Comparison of ENCODE assay signal across 22 mouse cellular contexts in the genomic region with DNA sequence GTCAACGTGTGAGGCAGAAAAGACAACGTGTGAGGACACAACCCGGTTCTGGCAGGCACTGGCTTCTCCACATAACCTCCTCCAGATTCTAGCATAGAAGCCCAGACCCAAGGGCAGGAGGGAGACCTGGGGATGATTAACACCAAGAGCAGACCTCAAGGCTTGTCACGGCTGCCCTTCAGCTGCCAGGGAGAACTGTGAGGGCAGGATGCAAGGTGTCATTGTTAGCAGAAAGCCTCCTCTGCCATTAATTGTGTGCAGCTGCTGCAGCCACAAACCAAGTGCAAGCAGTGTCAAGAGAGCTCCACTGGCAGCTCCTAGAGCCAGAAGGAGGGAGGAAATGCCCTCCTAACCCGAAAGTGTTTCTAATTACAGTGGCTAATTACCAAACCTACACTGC.
A peak's percentile ranks its signal among the peaks of the same experiment; 100 is the strongest.
DNase-seq lines count a peak whose midpoint lies in the region; ATAC-seq and TF ChIP-seq lines count a peak whose summit lies in the region.
"Had no signal": no experiment of that assay in that cellular context is flagged by ENCODE, and none has a peak within 500 bp of the region (broad histone marks: within the 10 kb centered on the region; RNA-seq: fewer than 3 reads in every experiment).

No protein-coding gene starts in this region.

- peak overlapping the region; percentile 56; the same call in 1 of the 2 replicates for H3K27ac ChIP-seq in hindbrain, embryonic 10.5 days
- H3K27ac ChIP-seq in hindbrain, embryonic 12.5 days = no peak overlapping the region
- peak overlapping the region; percentile 65; the same call in 1 of the 2 replicates for H3K27ac ChIP-seq in embryonic facial prominence, embryonic 10.5 days (replicated peaks)
- H3K27ac ChIP-seq: forebrain, embryonic 12.5 days; intestine, embryonic 15.5 days; left cerebral cortex, adult 2 months; midbrain, embryonic 12.5 days had no signal

- H3K9me3 ChIP-seq in hindbrain, embryonic 10.5 days = peaks cover 10% of the 10 kb centered on the region; the same call in 1 of the 2 replicates
- 0 out of 2 replicates have a peak, but pooled peaks cover 5% of the 10 kb centered on the region for H3K9me3 ChIP-seq in hindbrain, embryonic 12.5 days (replicated peaks)
- no peaks in the 10 kb centered on the region for H3K9me3 ChIP-seq in embryonic facial prominence, embryonic 10.5 days
- H3K9me3 ChIP-seq: intestine, embryonic 15.5 days; midbrain, embryonic 12.5 days had no signal

- H3K4me3 ChIP-seq in hindbrain, embryonic 10.5 days = no peak overlapping the region
- no peak overlapping the region for H3K4me3 ChIP-seq in hindbrain, embryonic 12.5 days
- no peak overlapping the region for H3K4me3 ChIP-seq in embryonic facial prominence, embryonic 10.5 days
- no peak overlapping the region for H3K4me3 ChIP-seq in myocyte
- H3K4me3 ChIP-seq: forebrain, embryonic 12.5 days; intestine, embryonic 15.5 days; left cerebral cortex, adult 2 months; midbrain, embryonic 12.5 days had no signal

- no peak for ATAC-seq in hindbrain, embryonic 12.5 days (ENCODE audit: low FRiP score)
- ATAC-seq: CD4-positive, CD25-positive, alpha-beta regulatory T cell, adult 4 months; hindbrain, embryonic 16.5 days; intestine, embryonic 15.5 days had no signal

- H3K4me2 ChIP-seq in hindbrain, embryonic 12.5 days (replicated peaks) = no peak overlapping the region
- no peak overlapping the region for H3K4me2 ChIP-seq in myocyte (ENCODE audit: low read depth)
- H3K4me2 ChIP-seq: forebrain, embryonic 12.5 days; intestine, embryonic 15.5 days; midbrain, embryonic 12.5 days had no signal

- H3ac ChIP-seq in myocyte (ENCODE audit: control insufficient read depth, insufficient read length) = no peak overlapping the region

- DNase-seq in embryo, embryonic 10 days (ENCODE audit: low spot score) = peak; percentile 59
- DNase-seq in embryo, embryonic 9.5 days (ENCODE audit: extremely low spot score) = no peak
- no peak for DNase-seq in hindbrain, embryonic 10.5 days (ENCODE audit: low spot score)
- peak; percentile 64 for DNase-seq in embryonic facial prominence, embryonic 10.5 days (ENCODE audit: low spot score)
- no peak for DNase-seq in spleen, postnatal 10 days (ENCODE audit: low spot score in 2 of 2)
- DNase-seq in layer of hippocampus, postnatal 14 days (ENCODE audit: low spot score in 2 of 2) = no peak
- DNase-seq: cerebellum, adult 11-12 months; cerebellum, postnatal 10 days; gastrocnemius, postnatal 25 days; heart, postnatal 4 days; kidney, adult 9 months; kidney, postnatal 36 days; layer of hippocampus, adult 9-11 months; right cerebral cortex, postnatal 14 days had no signal

- TF ChIP-seq POLR2A in myocyte (IDR thresholded peaks at IDR 0.05; ENCODE audit: insufficient read length, low read depth) = no peak

- H3K36me3 ChIP-seq in hindbrain, embryonic 10.5 days = no peaks in the 10 kb centered on the region
- H3K36me3 ChIP-seq in hindbrain, embryonic 12.5 days = no peaks in the 10 kb centered on the region
- no peaks in the 10 kb centered on the region for H3K36me3 ChIP-seq in embryonic facial prominence, embryonic 10.5 days (replicated peaks)
- H3K36me3 ChIP-seq in myocyte (ENCODE audit: control insufficient read depth, insufficient read depth) = no peaks in the 10 kb centered on the region
- H3K36me3 ChIP-seq: forebrain, embryonic 12.5 days; intestine, embryonic 15.5 days; midbrain, embryonic 12.5 days had no signal

- peaks cover 8% of the 10 kb centered on the region; the same call in 1 of the 2 replicates for H3K4me1 ChIP-seq in hindbrain, embryonic 10.5 days (replicated peaks)
- H3K4me1 ChIP-seq in hindbrain, embryonic 12.5 days = peaks cover 6% of the 10 kb centered on the region; the same call in 1 of the 2 replicates
- H3K4me1 ChIP-seq in embryonic facial prominence, embryonic 10.5 days = peaks cover 17% of the 10 kb centered on the region

- H3K79me2 ChIP-seq in myocyte (ENCODE audit: control insufficient read depth, insufficient read depth) = no peaks in the 10 kb centered on the region

- no peaks in the 10 kb centered on the region for H3K27me3 ChIP-seq in hindbrain, embryonic 10.5 days (ENCODE audit: insufficient read depth, poor library complexity, severe bottlenecking)
- H3K27me3 ChIP-seq in hindbrain, embryonic 12.5 days = no peaks in the 10 kb centered on the region
- H3K27me3 ChIP-seq in embryonic facial prominence, embryonic 10.5 days (replicated peaks; ENCODE audit: low read depth, poor library complexity, severe bottlenecking) = no peaks in the 10 kb centered on the region
- H3K27me3 ChIP-seq in myocyte (ENCODE audit: control insufficient read depth, insufficient read depth, insufficient read length) = no peaks in the 10 kb centered on the region
- H3K27me3 ChIP-seq: forebrain, embryonic 12.5 days; intestine, embryonic 15.5 days had no signal

- 64% methylated on average over 5 of the region's 5 CpGs for WGBS in hindbrain, embryonic 10.5 days
- 48% methylated on average over 5 of the region's 5 CpGs for WGBS in hindbrain, embryonic 12.5 days
- WGBS in embryonic facial prominence, embryonic 10.5 days = 33% methylated on average over 5 of the region's 5 CpGs

- no peak overlapping the region for H3K9ac ChIP-seq in hindbrain, embryonic 12.5 days
- H3K9ac ChIP-seq: forebrain, embryonic 12.5 days; intestine, embryonic 15.5 days; midbrain, embryonic 12.5 days had no signal

TF ChIP-seq in myocyte, 11 proteins besides CTCF, POLR2A, EP300 and RAD21:
- no peak for TF ChIP-seq CEBPB (IDR thresholded peaks at IDR 0.05; ENCODE audit: insufficient read depth, poor library complexity, severe bottlenecking)
- TF ChIP-seq MYOG (IDR thresholded peaks at IDR 0.05; ENCODE audit: control insufficient read depth in 1 of 3, insufficient read depth in 1 of 3, insufficient read length in 2 of 3, low read depth in 2 of 3) = peak; percentile 43 to 83 (median 69)
- TF ChIP-seq MYOD1 (IDR thresholded peaks at IDR 0.05; ENCODE audit: control insufficient read depth in 1 of 3, insufficient read length in 2 of 3, low read depth in 2 of 3) = peak; percentile 36 to 77 (median 72)

Comparison
In these comparisons a context has a peak if more than half of its experiments do, and no peak if none do; other contexts are left out.
1. DNase-seq: peak in embryo, embryonic 10 days (single experiment) and embryonic facial prominence, embryonic 10.5 days (single experiment); none in embryo, embryonic 9.5 days (single experiment), hindbrain, embryonic 10.5 days (single experiment), spleen, postnatal 10 days (0 of 2) and layer of hippocampus, postnatal 14 days (0 of 2).